ENCODE assay signal across 21 mouse cellular contexts in genomic region chr5:121585005-121585404, GRCm38 (mm10). TPM values are rescaled to one million over a fixed set of nuclear protein-coding genes. Genes with fewer than 3 reads are reported as not detected.
DNase-seq lines count a peak whose midpoint lies in the region; ATAC-seq and TF ChIP-seq lines count a peak whose summit lies in the region.
"Had no signal": no experiment of that assay in that cellular context is flagged by ENCODE, and none has a peak within 500 bp of the region (broad histone marks: within the 10 kb centered on the region; RNA-seq: fewer than 3 reads in every experiment).

No protein-coding gene starts in this region.

- no peak for DNase-seq in liver, embryonic 13.5 days
- DNase-seq in liver (no peak), 416B (ENCODE audit: low read depth) (peak; percentile 33), MEL (ENCODE audit: low read depth, low spot score) (no peak)
- DNase-seq in natural killer cell, adult 2 months (ENCODE audit: low spot score in 2 of 2), result peak; percentile 34 to 57
- no peak for DNase-seq in heart, postnatal 10 days
- no peak for DNase-seq in left cerebral cortex, postnatal 4 days
- DNase-seq: adrenal gland, postnatal 10 days; kidney, adult 18-20 months; kidney, postnatal 10 days; right cerebral cortex, postnatal 4 days had no signal

- H3K9ac ChIP-seq in liver, embryonic 13.5 days, result no peak overlapping the region
- H3K9ac ChIP-seq in MEL (ENCODE audit: control insufficient read depth, low read depth, low read length, poor library complexity, severe bottlenecking), result no peak overlapping the region
- H3K9ac ChIP-seq: embryonic facial prominence, embryonic 15.5 days; neural tube, embryonic 12.5 days had no signal

- no peaks in the 10 kb centered on the region for H3K27me3 ChIP-seq in liver, embryonic 13.5 days
- H3K27me3 ChIP-seq in MEL (ENCODE audit: control insufficient read depth in 1 of 2, insufficient read depth in 2 of 2, low read length in 2 of 2), result no peaks in the 10 kb centered on the region
- H3K27me3 ChIP-seq: embryonic facial prominence, embryonic 15.5 days; neural tube, embryonic 12.5 days had no signal

- H3K9me3 ChIP-seq in liver, embryonic 13.5 days (replicated peaks), result no peaks in the 10 kb centered on the region
- H3K9me3 ChIP-seq in MEL (replicated peaks; ENCODE audit: insufficient read depth, low read length), result no peaks in the 10 kb centered on the region
- H3K9me3 ChIP-seq: embryonic facial prominence, embryonic 15.5 days; heart, embryonic 10.5 days; limb, embryonic 10.5 days; neural tube, embryonic 12.5 days had no signal

- TF ChIP-seq POLR2A in MEL (IDR thresholded peaks at IDR 0.05; ENCODE audit: control insufficient read depth in 1 of 2, insufficient read depth in 1 of 2, low read depth in 1 of 2, low read length in 2 of 2, poor library complexity in 1 of 2), result no peak

- H3K4me2 ChIP-seq in liver, embryonic 13.5 days, result no peak overlapping the region
- H3K4me2 ChIP-seq: embryonic facial prominence, embryonic 15.5 days; neural tube, embryonic 12.5 days had no signal

- H3K27ac ChIP-seq in liver, embryonic 13.5 days, result peak overlapping the region; percentile 65
- peak overlapping the region; percentile 9; the same call in 1 of the 2 replicates for H3K27ac ChIP-seq in MEL (ENCODE audit: control insufficient read depth, low read depth, low read length)
- H3K27ac ChIP-seq: heart, embryonic 10.5 days; neural tube, embryonic 12.5 days had no signal

- ATAC-seq in liver, embryonic 13.5 days (ENCODE audit: low read depth), result no peak
- ATAC-seq: forebrain, embryonic 16.5 days had no signal

- intact Hi-C loops in heart, postnatal 10 days (cut with DNase I), result no loop called here
- intact Hi-C loops in left cerebral cortex, postnatal 4 days (cut with DNase I), result no loop called here

- H3K4me1 ChIP-seq in liver, embryonic 13.5 days (replicated peaks), result peaks cover 48% of the 10 kb centered on the region
- peaks cover 20 to 26% of the 10 kb centered on the region in 2 experiments for H3K4me1 ChIP-seq in MEL (ENCODE audit: control insufficient read depth in 1 of 2, insufficient read depth in 2 of 2, low read length in 2 of 2)
- H3K4me1 ChIP-seq: neural tube, embryonic 12.5 days had no signal

- H3K79me2 ChIP-seq in MEL (ENCODE audit: control insufficient read depth, insufficient read depth, low read length, poor library complexity), result peaks cover 7% of the 10 kb centered on the region; the same call in 1 of the 2 replicates

- 88% methylated on average over 10 of the region's 10 CpGs for WGBS in liver, embryonic 13.5 days (ENCODE audit: insufficient replicate concordance)

- peaks cover 6% of the 10 kb centered on the region for H3K36me3 ChIP-seq in liver, embryonic 13.5 days
- H3K36me3 ChIP-seq in MEL (ENCODE audit: control insufficient read depth in 1 of 2, insufficient read depth in 2 of 2, low read length in 2 of 2), result peaks cover 0 to 30% of the 10 kb centered on the region in 2 experiments; a peak in 3 of 4 replicates
- H3K36me3 ChIP-seq: neural tube, embryonic 12.5 days had no signal

- no peak for TF ChIP-seq EP300 in MEL (IDR thresholded peaks at IDR 0.05; ENCODE audit: low read depth in 1 of 2, low read length in 2 of 2)

- no peak for TF ChIP-seq RAD21 in MEL (IDR thresholded peaks at IDR 0.05; ENCODE audit: low read depth, low read length)

- no peak overlapping the region for H3K4me3 ChIP-seq in liver, embryonic 13.5 days (replicated peaks)
- H3K4me3 ChIP-seq in MEL (ENCODE audit: control insufficient read depth in 1 of 2, insufficient read depth in 1 of 2, low read depth in 2 of 2, low read length in 2 of 2), result no peak overlapping the region
- H3K4me3 ChIP-seq: embryonic facial prominence, embryonic 15.5 days; heart, embryonic 10.5 days; limb, embryonic 10.5 days; neural tube, embryonic 12.5 days had no signal

- TF ChIP-seq CTCF in MEL (IDR thresholded peaks at IDR 0.05 in 2 of 3, conservative IDR thresholded peaks at IDR 0.05 in 1 of 3; ENCODE audit: control insufficient read depth in 1 of 3, insufficient read depth in 1 of 3, low read depth in 2 of 3, low read length in 3 of 3, poor library complexity in 1 of 3, severe bottlenecking in 1 of 3), result no peak

TF ChIP-seq in MEL, 35 proteins besides CTCF, POLR2A, EP300 and RAD21:
- no peak for TF ChIP-seq NRF1 (IDR thresholded peaks at IDR 0.05; ENCODE audit: insufficient read depth, low read depth, low read length, poor library complexity, severe bottlenecking)
- no peak for TF ChIP-seq MAX (IDR thresholded peaks at IDR 0.05; ENCODE audit: low read length)
- no peak for TF ChIP-seq NELFE (IDR thresholded peaks at IDR 0.05; ENCODE audit: low read depth, low read length)
- TF ChIP-seq TBP (IDR thresholded peaks at IDR 0.05; ENCODE audit: low read depth, low read length), result no peak
- no peak for TF ChIP-seq USF2 (IDR thresholded peaks at IDR 0.05; ENCODE audit: borderline replicate concordance in 1 of 2, insufficient read depth in 1 of 2, low read depth in 1 of 2, low read length in 2 of 2)
- no peak for TF ChIP-seq MYC (IDR thresholded peaks at IDR 0.05; ENCODE audit: low read depth, low read length)
- no peak for TF ChIP-seq CHD1 (IDR thresholded peaks at IDR 0.05; ENCODE audit: low read depth, low read length)
- TF ChIP-seq SIN3A (IDR thresholded peaks at IDR 0.05; ENCODE audit: low read length), result no peak

RNA-seq across cellular contexts. Expression of gene Aldh2, which starts 8.6 kb away (rescaled TPM):
- 123 and 138 TPM in 2 replicates for polyA plus RNA-seq in liver, embryonic 13.5 days (2015; fragmentation: Nextera tagmentation; extraction: Ambion mirVana)
- total RNA-seq in MEL (2012; rRNA removed), result 116 and 198 TPM in 2 replicates
- 100 to 1,000 TPM; 267 to 471 TPM for polyA plus RNA-seq in MEL (2012; ENCODE audit: insufficient read depth in 1 of 2, insufficient read length in 2 of 2, low read depth in 1 of 2, low replicate concordance in 2 of 2, missing spikeins in 1 of 2)
- total RNA-seq in heart, postnatal 10 days (2021), result 100 to 1,000 TPM; 114 to 134 TPM
- 10 to 100 TPM; 87.4 to 90.9 TPM for total RNA-seq in left cerebral cortex, postnatal 4 days (2021)

RNA-seq across cellular contexts. Expression of gene Acad12, which starts 33.7 kb away (rescaled TPM):
- polyA plus RNA-seq in liver, embryonic 13.5 days (2015; fragmentation: Nextera tagmentation; extraction: Ambion mirVana), result 1.4 TPM in 2 replicates
- 2.6 and 2.8 TPM in 2 replicates for total RNA-seq in MEL (2012; rRNA removed)
- polyA plus RNA-seq in MEL (2012; ENCODE audit: insufficient read depth in 1 of 2, insufficient read length in 2 of 2, low read depth in 1 of 2, low replicate concordance in 2 of 2, missing spikeins in 1 of 2), result 1 to 10 TPM in 1 of 2 experiments, not detected in 1; 6.4 TPM
- total RNA-seq in heart, postnatal 10 days (2021), result 10 to 100 TPM; 24.3 to 31.0 TPM
- total RNA-seq in left cerebral cortex, postnatal 4 days (2021), result 1 to 10 TPM; 3.7 TPM

RNA-seq across cellular contexts. Expression of gene Mapkapk5, which starts 39.3 kb away (rescaled TPM):
- polyA plus RNA-seq in liver, embryonic 13.5 days (2015; fragmentation: Nextera tagmentation; extraction: Ambion mirVana), result 27.4 and 29.1 TPM in 2 replicates
- 49.6 and 66.3 TPM in 2 replicates for total RNA-seq in MEL (2012; rRNA removed)
- polyA plus RNA-seq in MEL (2012; ENCODE audit: insufficient read depth in 1 of 2, insufficient read length in 2 of 2, low read depth in 1 of 2, low replicate concordance in 2 of 2, missing spikeins in 1 of 2), result 10 to 100 TPM in 1 of 2 experiments, not detected in 1; 74.8 TPM
- 10 to 100 TPM; 56.6 to 58.1 TPM for total RNA-seq in heart, postnatal 10 days (2021)
- 100 to 1,000 TPM in 1 of 2 experiments, 10 to 100 TPM in 1; 99.3 to 102 TPM for total RNA-seq in left cerebral cortex, postnatal 4 days (2021)

RNA-seq across cellular contexts. Expression of gene Adam1a, which starts 39.7 kb away (rescaled TPM):
- polyA plus RNA-seq in liver, embryonic 13.5 days (2015; fragmentation: Nextera tagmentation; extraction: Ambion mirVana), result 0.33 and 0.48 TPM in 2 replicates
- 0.92 and 1.9 TPM in 2 replicates for total RNA-seq in MEL (2012; rRNA removed)
- 1 to 10 TPM in 1 of 2 experiments, not detected in 1; 1.0 TPM for polyA plus RNA-seq in MEL (2012; ENCODE audit: insufficient read depth in 1 of 2, insufficient read length in 2 of 2, low read depth in 1 of 2, low replicate concordance in 2 of 2, missing spikeins in 1 of 2)
- 1 to 10 TPM; 2.4 to 2.8 TPM for total RNA-seq in heart, postnatal 10 days (2021)
- total RNA-seq in left cerebral cortex, postnatal 4 days (2021), result 10 to 100 TPM; 17.4 to 18.2 TPM

RNA-seq across cellular contexts. Expression of gene Gm42878, which starts 39.7 kb away (rescaled TPM):
- not detected in 2 replicates for polyA plus RNA-seq in liver, embryonic 13.5 days (2015; fragmentation: Nextera tagmentation; extraction: Ambion mirVana)
- 0.20 TPM in 1 of 2 replicates, not detected in the other for total RNA-seq in MEL (2012; rRNA removed)
- polyA plus RNA-seq in MEL (2012; ENCODE audit: insufficient read depth in 1 of 2, insufficient read length in 2 of 2, low read depth in 1 of 2, low replicate concordance in 2 of 2, missing spikeins in 1 of 2), result not detected
- not detected for total RNA-seq in heart, postnatal 10 days (2021)
- total RNA-seq in left cerebral cortex, postnatal 4 days (2021), result not detected
- total RNA-seq: layer of hippocampus, adult 18-20 months had no signal
- polyA plus RNA-seq: embryonic facial prominence, embryonic 15.5 days; forebrain, embryonic 16.5 days; gonadal fat pad, adult 2 months; heart, embryonic 10.5 days; heart, postnatal 0 days; hindbrain, embryonic 11.5 days; limb, embryonic 10.5 days; liver, embryonic 16.5 days; neural tube, embryonic 12.5 days had no signal

Comparison
In these comparisons a context has a peak if more than half of its experiments do, and no peak if none do; other contexts are left out.
1. DNase-seq: peak in 416B (single experiment) and natural killer cell, adult 2 months (2 of 2); none in liver, embryonic 13.5 days (single experiment), liver (single experiment), MEL (single experiment), heart, postnatal 10 days (0 of 2) and left cerebral cortex, postnatal 4 days (single experiment).